Mouse (Mus musculus) heart, adult 2 months (tissue): ENCODE results near the gene Ninj2. TPM values are rescaled to one million over a fixed set of nuclear protein-coding genes. Genes with fewer than 3 reads are reported as not detected.

ENCODE experiments used
- DNase-seq, 2 experiments: peaks; one replicate each; pipeline ENCODE4 v3.0.0; 2021
- H3K27ac ChIP-seq: fragments of 200-600 bp; 2 replicates; pipeline ENCODE4 v1.8.1; 2022
- H3K27me3 ChIP-seq: fragments of 200-500 bp; 2 replicates; pipeline ENCODE4 v1.6.1; 2012; ENCODE audit warnings: mild to moderate bottlenecking, low read length, inconsistent platforms, mixed read lengths; ENCODE audit not compliant: control insufficient read depth, insufficient read depth
- H3K36me3 ChIP-seq: fragments of 200-500 bp; 2 replicates; pipeline ENCODE4 v1.6.1; 2012; ENCODE audit warnings: low read length, inconsistent platforms; ENCODE audit not compliant: control insufficient read depth, insufficient read depth
- H3K4me1 ChIP-seq: fragments of 200-500 bp; 2 replicates; pipeline ENCODE4 v1.6.1; 2011; ENCODE audit warnings: low read length; ENCODE audit not compliant: control insufficient read depth, insufficient read depth
- H3K4me3 ChIP-seq: fragments of 200-600 bp; 2 replicates; pipeline ENCODE4 v1.8.1; 2022
- H3K79me2 ChIP-seq: fragments of 200-500 bp; replicated peaks from 2 replicates; pipeline ENCODE4 v1.6.1; 2012; ENCODE audit warnings: mild to moderate bottlenecking, inconsistent platforms, low read length, moderate library complexity, mixed read lengths; ENCODE audit not compliant: control insufficient read depth, insufficient read depth
- H3K9ac ChIP-seq: fragments of 200-500 bp; 2 replicates; pipeline ENCODE4 v1.6.1; 2012; ENCODE audit warnings: low read depth, mild to moderate bottlenecking, control low read depth, inconsistent platforms, low read length, mixed read lengths
- CTCF ChIP-seq: fragments of 200-600 bp; IDR thresholded peaks from 2 replicates; pipeline ENCODE4 v1.8.1; 2022; ENCODE audit warnings: antibody characterized with exemption, mild to moderate bottlenecking, moderate library complexity
- EP300 ChIP-seq: fragments of 200-500 bp; IDR thresholded peaks from 2 replicates; pipeline ENCODE4 v1.6.1; 2011; ENCODE audit warnings: low read depth, low read length, control low read depth; ENCODE audit not compliant: insufficient read depth
- POLR2A ChIP-seq: fragments of 200-500 bp; IDR thresholded peaks from 2 replicates; pipeline ENCODE4 v1.6.1; 2011; ENCODE audit warnings: mild to moderate bottlenecking, low read depth, low read length, control low read depth; ENCODE audit not compliant: insufficient read depth
- WGBS: fragments of 180-500 bp; shearing (Covaris S2); methylation state at CpG from one replicate; pipeline ENCODE4 v1.1.7; 2018; 5-methylcytosine and 5-hydroxymethylcytosine counted together
- intact Hi-C: fragments of 180-260 bp; cut with DNase I; formaldehyde crosslinking; loops from one replicate; pipeline ENCODE4 v1.15.1; 2025
- polyA plus RNA-seq: library from polyadenylated mRNA; depleted of rRNA; stranded (reverse); fragments of >200 nt; gene quantifications from 2 replicates; pipeline ENCODE4 v1.2.3, GENCODE M21; 2012
- total RNA-seq, 2 experiments: library from RNA; stranded (reverse); gene quantifications; 2 replicates each; pipeline ENCODE4 v1.2.3; 2021

Gene Ninj2
- total and polyA plus RNA-seq, 3 experiments, result not detected

DNA sequence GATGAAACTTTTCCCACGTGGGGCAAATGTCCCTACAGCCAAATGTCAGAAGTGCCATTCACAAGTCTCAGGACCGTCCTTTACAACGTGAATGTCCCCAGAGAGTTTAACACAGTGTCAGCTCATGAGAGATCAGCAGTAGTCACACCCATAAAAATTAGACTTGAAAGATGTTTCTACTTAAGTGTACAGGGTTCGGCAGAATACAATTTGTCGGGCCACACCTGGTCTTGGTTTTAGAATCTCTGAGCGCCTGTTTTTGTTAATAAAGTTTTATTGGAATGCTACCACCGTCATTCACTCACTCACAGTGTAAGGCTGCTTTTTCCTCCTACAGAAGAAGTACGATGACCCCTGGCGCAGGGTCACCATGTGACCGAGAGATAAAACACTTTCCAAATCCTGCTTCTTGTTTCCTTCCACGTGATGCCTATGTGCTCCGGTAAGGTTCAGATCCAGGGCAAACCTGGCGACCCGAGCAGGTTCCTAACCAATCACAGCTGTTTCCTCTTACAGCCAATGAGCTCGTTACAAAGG, 2.4 kb upstream of the Ninj2 start:
- 44% methylated on average over 15 of the region's 15 CpGs for WGBS
- Histone ChIP-seq H3K79me2 (no peaks in the 10 kb centered on the region), H3K9ac (no peak overlapping the region), H3K36me3 (no peaks in the 10 kb centered on the region), H3K27me3 (no peaks in the 10 kb centered on the region), H3K4me3 (no peak overlapping the region), H3K4me1 (no peaks in the 10 kb centered on the region; the same call in 1 of the 2 replicates), H3K27ac (peak overlapping the region; percentile 4)
- DNase-seq, result peak; percentile 37 to 58
- intact Hi-C loops, result no loop called here
- no peak for TF ChIP-seq POLR2A
- TF ChIP-seq EP300, result no peak
- no peak for TF ChIP-seq CTCF

GRCm38 (mm10) chr6:120091956-120092355, 1.2 kb upstream of the Ninj2 start:
- no peak overlapping the region for H3K4me3 ChIP-seq
- no peaks in the 10 kb centered on the region for H3K79me2 ChIP-seq
- TF ChIP-seq POLR2A, result no peak
- WGBS, result 74% methylated on average over 4 of the region's 4 CpGs
- no peaks in the 10 kb centered on the region; the same call in 1 of the 2 replicates for H3K4me1 ChIP-seq
- no peak overlapping the region for H3K9ac ChIP-seq
- no peaks in the 10 kb centered on the region for H3K36me3 ChIP-seq
- no peak overlapping the region; the same call in 1 of the 2 replicates for H3K27ac ChIP-seq
- intact Hi-C loops, result no loop called here
- DNase-seq, result no peak
- no peaks in the 10 kb centered on the region for H3K27me3 ChIP-seq

GRCm38 (mm10) chr6:120094091-120094776, 1.1 kb downstream of the Ninj2 start:
- 87% methylated on average over 9 of the region's 9 CpGs for WGBS

DNA sequence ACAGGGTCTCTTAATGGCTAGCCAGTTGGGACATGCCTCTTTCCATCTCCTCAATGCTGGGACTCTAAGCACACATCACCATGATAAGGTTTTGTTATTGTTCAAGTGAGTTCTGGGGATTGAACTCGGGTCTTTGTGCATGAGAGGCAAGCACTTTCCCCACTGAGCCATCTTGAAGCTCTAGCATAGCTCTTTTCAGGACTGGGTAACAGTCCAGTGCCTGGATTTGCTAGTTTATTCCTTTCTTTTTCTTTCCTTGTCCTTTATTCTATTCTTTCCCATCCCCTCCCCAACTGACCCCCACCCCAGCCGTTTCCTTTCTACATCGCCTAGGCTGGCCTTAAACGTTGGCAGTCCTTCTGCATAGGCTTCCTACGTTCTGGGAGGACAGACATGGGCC, 1.9 kb downstream of the Ninj2 start:
- Histone ChIP-seq H3K27ac (no peak overlapping the region), H3K4me3 (no peak overlapping the region), H3K27me3 (no peaks in the 10 kb centered on the region), H3K36me3 (no peaks in the 10 kb centered on the region), H3K79me2 (no peaks in the 10 kb centered on the region), H3K4me1 (no peaks in the 10 kb centered on the region; the same call in 1 of the 2 replicates), H3K9ac (no peak overlapping the region)
- intact Hi-C loops, result no loop called here
- whole genome bisulfite sequencing, result 60% methylated on average over 5 of the region's 5 CpGs
- TF ChIP-seq EP300 (no peak), CTCF (no peak), POLR2A (no peak)
- DNase-seq, result no peak

More at GRCm38 (mm10) chr6:120094091-120094776, 1.1 kb downstream of the Ninj2 start:
- no peaks in the 10 kb centered on the region; the same call in 1 of the 2 replicates for H3K4me1 ChIP-seq
- no peaks in the 10 kb centered on the region for H3K36me3 ChIP-seq
- DNase-seq, result no peak
- H3K79me2 ChIP-seq, result no peaks in the 10 kb centered on the region
- intact Hi-C loops, result no loop called here
- no peaks in the 10 kb centered on the region for H3K27me3 ChIP-seq
- no peak overlapping the region for H3K4me3 ChIP-seq
- H3K9ac ChIP-seq, result no peak overlapping the region
- TF ChIP-seq CTCF (no peak), POLR2A (no peak), EP300 (no peak)
- H3K27ac ChIP-seq, result no peak overlapping the region

GRCm38 (mm10) chr6:120095501-120095900, 2.4 kb downstream of the Ninj2 start:
- no peaks in the 10 kb centered on the region for H3K27me3 ChIP-seq
- H3K9ac ChIP-seq, result no peak overlapping the region
- intact Hi-C loops, result no loop called here
- no peaks in the 10 kb centered on the region for H3K79me2 ChIP-seq
- 80% methylated on average over 1 of the region's 1 CpGs for WGBS
- H3K4me3 ChIP-seq, result no peak overlapping the region
- no peak for DNase-seq
- no peaks in the 10 kb centered on the region; the same call in 1 of the 2 replicates for H3K4me1 ChIP-seq
- no peak overlapping the region for H3K27ac ChIP-seq
- H3K36me3 ChIP-seq, result no peaks in the 10 kb centered on the region
- no peak for TF ChIP-seq EP300
- no peak for TF ChIP-seq CTCF
- no peak for TF ChIP-seq POLR2A

GRCm38 (mm10) chr6:120099392-120099791, 6.2 kb downstream of the Ninj2 start:
- Histone ChIP-seq H3K4me1 (no peaks in the 10 kb centered on the region), H3K4me3 (no peak overlapping the region), H3K27ac (no peak overlapping the region), H3K79me2 (no peaks in the 10 kb centered on the region), H3K9ac (no peak overlapping the region), H3K27me3 (no peaks in the 10 kb centered on the region), H3K36me3 (no peaks in the 10 kb centered on the region)
- WGBS, result 77% methylated on average over 5 of the region's 5 CpGs
- intact Hi-C loops, result no loop called here
- no peak for DNase-seq
- no peak for TF ChIP-seq POLR2A
- no peak for TF ChIP-seq CTCF
